Mouse (Mus musculus): ENCODE measurements around the gene Kif5a.
"Not testable (repeated sequence)": the region's sequence is repeated elsewhere in the genome, so short reads cannot be mapped to it uniquely, and the experiment has no call there.

Kif5a gene

GRCm38 (mm10) chr10:127262548-127263398 is at the start of gene Kif5a:
TSS of gene Kif5a (minus strand) at chr10:127263348.
- DNase-seq, result peak in 1 of 2 experiments; percentile 16

GRCm38 (mm10) chr10:127312858-127313257 is 49.7 kb upstream of the Kif5a start:
- no peak for DNase-seq

- DNase-seq, result peak; percentile 75 to 87
These were observed 49.2 kb upstream of the Kif5a start for GRCm38 (mm10) chr10:127312356-127312676.

GRCm38 (mm10) chr10:127311476-127312355 is 48.6 kb upstream of the Kif5a start, which contains the start of gene Mars:
TSS of gene Mars (minus strand) at chr10:127311786.
- DNase-seq, result peak; percentile 95 to 96

- no peak for DNase-seq
These were observed 47.7 kb upstream of the Kif5a start for GRCm38 (mm10) chr10:127310523-127311475.

- not testable (repeated sequence) for DNase-seq
These were observed 46.0 kb upstream of the Kif5a start for GRCm38 (mm10) chr10:127309167-127309566.

GRCm38 (mm10) chr10:127303136-127303535 is 40.0 kb upstream of the Kif5a start:
- DNase-seq, result no peak

- DNase-seq, result no peak
These were observed 37.2 kb upstream of the Kif5a start for GRCm38 (mm10) chr10:127300361-127300760.

- DNase-seq, result no peak
These were observed 34.1 kb upstream of the Kif5a start for GRCm38 (mm10) chr10:127297015-127297871.

GRCm38 (mm10) chr10:127295986-127296794 is 33.0 kb upstream of the Kif5a start:
- DNase-seq, result no peak

- DNase-seq, result no peak
These were observed 31.9 kb upstream of the Kif5a start for GRCm38 (mm10) chr10:127294895-127295510.

- no peak for DNase-seq
These were observed 30.5 kb upstream of the Kif5a start for GRCm38 (mm10) chr10:127293590-127294113.

GRCm38 (mm10) chr10:127292987-127293538 is 29.9 kb upstream of the Kif5a start:
- DNase-seq, result peak; percentile 33 to 56

- no peak for DNase-seq
These were observed 28.9 kb upstream of the Kif5a start for GRCm38 (mm10) chr10:127291881-127292638.

GRCm38 (mm10) chr10:127290930-127291880 is 28.1 kb upstream of the Kif5a start:
- DNase-seq, result peak; percentile 63 to 68

GRCm38 (mm10) chr10:127290307-127290929 is 27.3 kb upstream of the Kif5a start:
- DNase-seq, result peak; percentile 100

All from kidney, adult 8-10 months (tissue).